Mouse (Mus musculus) MEL (cell line): Measurements from ENCODE around the gene Fosl2.

Experiments used
- CTCF ChIP-seq, 3 experiments: IDR thresholded peaks in 2 of 3; conservative IDR thresholded peaks in 1 of 3; 2 replicates each; pipeline ENCODE4 v1.5.1; 2011 to 2012; ENCODE audit warnings: low read length in 3 of 3, low read depth in 2 of 3, mild to moderate bottlenecking in 2 of 3, improper control_type of control experiment in 1 of 3, inconsistent platforms in 1 of 3, mixed read lengths in 1 of 3, moderate library complexity in 1 of 3; ENCODE audit not compliant: control insufficient read depth in 1 of 3, insufficient read depth in 1 of 3, poor library complexity in 1 of 3, severe bottlenecking in 1 of 3
- E2F4 ChIP-seq: IDR thresholded peaks from 2 replicates; pipeline ENCODE4 v1.6.1; 2011; ENCODE audit warnings: low read depth, low read length, improper control_type of control experiment, borderline replicate concordance
- MXI1 ChIP-seq: IDR thresholded peaks from 2 replicates; pipeline ENCODE4 v1.6.1; 2011; ENCODE audit warnings: mild to moderate bottlenecking, low read depth, low read length, improper control_type of control experiment
- POLR2A ChIP-seq, 2 experiments: IDR thresholded peaks; 2 replicates each; pipeline ENCODE4 v1.6.1; 2011 to 2012; ENCODE audit warnings: low read length in 2 of 2, mild to moderate bottlenecking in 2 of 2, control low read depth in 1 of 2, improper control_type of control experiment in 1 of 2, low read depth in 1 of 2, moderate library complexity in 1 of 2; ENCODE audit not compliant: control insufficient read depth in 1 of 2, insufficient read depth in 1 of 2, poor library complexity in 1 of 2
- POLR2AphosphoS2 ChIP-seq: IDR thresholded peaks from 2 replicates; pipeline ENCODE4 v1.6.1; 2011; ENCODE audit warnings: low read length, improper control_type of control experiment
- RAD21 ChIP-seq: IDR thresholded peaks from 2 replicates; pipeline ENCODE4 v1.6.1; 2011; ENCODE audit warnings: mild to moderate bottlenecking, low read depth, low read length, improper control_type of control experiment
- USF1 ChIP-seq: IDR thresholded peaks from 2 replicates; pipeline ENCODE4 v1.6.1; 2014; ENCODE audit warnings: low read depth, mild to moderate bottlenecking, inconsistent platforms, low read length, improper control_type of control experiment, moderate library complexity
- USF2 ChIP-seq, 2 experiments: IDR thresholded peaks; 2 replicates each; pipeline ENCODE4 v1.6.1; 2011 to 2012; ENCODE audit warnings: improper control_type of control experiment in 2 of 2, low read length in 2 of 2, borderline replicate concordance in 1 of 2, inconsistent platforms in 1 of 2, low read depth in 1 of 2, mild to moderate bottlenecking in 1 of 2; ENCODE audit not compliant: insufficient read depth in 1 of 2

DNA sequence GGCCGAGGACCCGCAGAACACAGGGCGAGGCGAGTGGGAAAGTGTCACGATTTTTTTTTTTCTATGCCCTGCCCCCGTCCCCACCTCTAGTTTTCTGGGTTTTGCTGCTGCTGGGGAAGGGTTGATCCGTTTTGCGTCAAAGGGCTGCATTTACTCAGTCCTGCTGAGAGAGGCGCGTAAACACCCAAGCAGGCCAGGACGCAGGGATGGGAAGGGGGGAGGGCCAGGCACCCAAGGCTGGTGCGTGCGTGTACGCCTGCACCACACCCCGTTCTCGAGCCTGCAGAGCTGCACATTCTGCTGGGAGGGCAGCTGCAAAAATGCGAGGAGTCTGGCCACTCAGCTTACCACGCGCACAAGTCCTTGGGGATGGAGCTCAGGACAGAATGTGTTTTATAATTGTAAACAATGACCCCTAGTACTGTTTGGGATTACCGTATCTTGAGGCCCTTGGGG is 2.0 kb upstream of the Fosl2 start:
- TF ChIP-seq POLR2A (IDR thresholded peaks at IDR 0.05; ENCODE audit: control insufficient read depth in 1 of 2, insufficient read depth in 1 of 2, low read depth in 1 of 2, low read length in 2 of 2, poor library complexity in 1 of 2) (no peak), CTCF (IDR thresholded peaks at IDR 0.05 in 2 of 3, conservative IDR thresholded peaks at IDR 0.05 in 1 of 3; ENCODE audit: control insufficient read depth in 1 of 3, insufficient read depth in 1 of 3, low read depth in 2 of 3, low read length in 3 of 3, poor library complexity in 1 of 3, severe bottlenecking in 1 of 3) (no peak), POLR2AphosphoS2 (no peak), MXI1 (no peak), E2F4 (no peak), RAD21 (no peak), USF2 (IDR thresholded peaks at IDR 0.05; ENCODE audit: borderline replicate concordance in 1 of 2, insufficient read depth in 1 of 2, low read depth in 1 of 2, low read length in 2 of 2) (no peak), USF1 (no peak)
